Mouse (Mus musculus): ENCODE measurements at regions not wholly inside any gene's neighbourhood (a gene's known extent, or its start where the extent isn't known, plus 50 kb on each side); places are given as distances from the start of the nearest gene placed in this dataset.

GRCm38 (mm10) chr17:47118010-47118409 lies 107.7 kb upstream of the Ubr2 start:
- 82% methylated on average over 7 of the region's 7 CpGs for WGBS
- no peak overlapping the region for H3K9ac ChIP-seq
- no peaks in the 10 kb centered on the region for H3K9me3 ChIP-seq
- no peaks in the 10 kb centered on the region for H3K4me1 ChIP-seq
- ATAC-seq (ENCODE audit: low FRiP score) = no peak
- no peak overlapping the region for H3K4me3 ChIP-seq (replicated peaks)
- H3K27ac ChIP-seq = no peak overlapping the region
- no peak overlapping the region for H3K4me2 ChIP-seq
- no peaks in the 10 kb centered on the region for H3K27me3 ChIP-seq
- H3K36me3 ChIP-seq (replicated peaks) = no peaks in the 10 kb centered on the region

DNA sequence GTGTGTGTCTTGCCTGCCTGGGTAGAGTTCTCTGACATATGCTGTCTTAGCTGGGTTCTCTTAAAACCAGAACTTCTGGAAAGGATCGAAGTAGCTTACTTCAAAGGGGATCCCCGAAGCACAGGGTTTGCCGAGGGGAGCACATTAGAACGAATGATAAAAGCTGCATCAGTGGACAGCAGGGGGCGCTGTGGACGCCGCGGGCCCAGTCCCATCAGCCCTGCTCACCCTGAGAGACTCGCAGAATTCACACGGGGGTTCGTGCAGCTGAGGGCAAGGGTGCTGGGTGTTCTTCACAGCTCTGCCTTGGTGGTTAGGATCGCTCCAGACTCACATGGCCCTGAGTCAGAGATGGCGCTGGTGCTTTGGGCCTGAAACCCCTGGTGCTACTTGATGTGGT lies 105.4 kb upstream of the Ubr2 start:
- Histone ChIP-seq H3K27ac (no peak overlapping the region), H3K4me2 (no peak overlapping the region), H3K4me3 (replicated peaks) (no peak overlapping the region), H3K36me3 (replicated peaks) (no peaks in the 10 kb centered on the region), H3K27me3 (no peaks in the 10 kb centered on the region), H3K9ac (no peak overlapping the region), H3K9me3 (no peaks in the 10 kb centered on the region), H3K4me1 (no peaks in the 10 kb centered on the region)
- WGBS = 52% methylated on average over 13 of the region's 13 CpGs
- ATAC-seq (ENCODE audit: low FRiP score) = no peak

DNA sequence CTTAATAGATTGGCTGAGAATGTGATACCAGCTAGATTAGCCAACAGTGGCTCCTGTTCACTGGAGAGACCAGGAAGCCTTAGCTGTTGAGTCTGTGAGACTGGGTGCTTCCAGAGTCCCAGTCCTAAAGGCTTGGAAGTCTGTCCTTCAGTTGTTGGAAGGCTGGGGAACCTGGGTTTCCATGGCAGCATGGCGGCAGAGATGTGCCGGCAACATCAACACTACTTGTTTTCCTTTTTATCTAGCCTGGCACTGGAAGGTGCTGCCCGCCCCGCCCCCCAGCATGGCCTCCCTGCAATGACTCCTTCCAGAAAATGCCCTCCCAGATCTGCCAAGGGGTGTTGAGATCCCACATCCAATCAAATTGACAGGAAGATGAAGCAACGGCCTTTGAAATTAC lies 104.8 kb upstream of the Ubr2 start:
- Histone ChIP-seq H3K4me3 (replicated peaks) (no peak overlapping the region), H3K4me2 (no peak overlapping the region), H3K9me3 (no peaks in the 10 kb centered on the region), H3K27me3 (no peaks in the 10 kb centered on the region), H3K36me3 (replicated peaks) (no peaks in the 10 kb centered on the region), H3K4me1 (no peaks in the 10 kb centered on the region), H3K27ac (no peak overlapping the region), H3K9ac (no peak overlapping the region)
- ATAC-seq (ENCODE audit: low FRiP score) = no peak
- WGBS = 91% methylated on average over 5 of the region's 5 CpGs

DNA sequence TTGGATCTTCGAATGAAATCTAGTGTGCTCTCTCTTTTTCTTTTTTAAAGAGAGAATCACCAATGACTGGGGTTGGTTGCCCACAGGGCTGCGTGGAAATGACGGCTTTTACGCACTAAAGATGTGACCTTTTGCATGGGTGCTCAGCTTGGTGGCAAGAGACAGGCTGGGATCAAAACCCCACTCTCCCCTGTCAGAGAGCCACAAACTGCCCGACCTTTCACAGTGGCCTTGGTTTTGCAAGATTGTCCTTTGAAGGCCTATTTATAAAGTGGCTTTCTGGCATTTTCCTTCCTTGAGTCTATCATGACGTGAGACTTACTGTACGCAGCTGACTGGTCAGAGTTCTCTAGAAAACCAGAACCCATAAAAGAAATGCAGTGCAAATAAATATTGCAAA lies 104.4 kb upstream of the Ubr2 start:
- no peak for ATAC-seq (ENCODE audit: low FRiP score)
- H3K27ac ChIP-seq = no peak overlapping the region
- no peaks in the 10 kb centered on the region for H3K27me3 ChIP-seq
- WGBS = 87% methylated on average over 7 of the region's 7 CpGs
- H3K9ac ChIP-seq = no peak overlapping the region
- no peak overlapping the region for H3K4me3 ChIP-seq (replicated peaks)
- H3K4me1 ChIP-seq = no peaks in the 10 kb centered on the region
- H3K9me3 ChIP-seq = no peaks in the 10 kb centered on the region
- H3K36me3 ChIP-seq (replicated peaks) = no peaks in the 10 kb centered on the region
- no peak overlapping the region for H3K4me2 ChIP-seq

GRCm38 (mm10) chr17:47112556-47113225 lies 102.3 kb upstream of the Ubr2 start:
- WGBS = 92% methylated on average over 16 of the region's 16 CpGs

DNA sequence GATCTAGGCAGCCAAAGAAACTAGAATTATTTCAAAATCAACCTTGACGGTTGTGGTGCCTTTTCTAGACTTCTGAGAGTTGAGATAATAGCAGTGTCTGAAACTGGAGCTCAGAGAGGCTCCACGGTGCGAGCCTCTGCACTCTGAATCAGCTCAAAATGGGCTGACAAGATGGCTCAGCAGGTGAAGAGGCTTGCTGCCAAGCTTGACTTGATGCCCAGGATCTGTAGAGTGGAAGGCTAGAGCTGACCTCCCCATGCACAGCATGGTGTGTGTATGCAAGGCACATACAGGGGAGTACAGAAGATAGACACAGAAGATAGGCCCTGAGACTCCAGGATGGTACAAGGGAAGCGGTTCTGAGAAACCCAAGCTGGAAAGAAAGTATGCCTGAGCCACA lies 100.5 kb upstream of the Ubr2 start:
- Histone ChIP-seq H3K4me2 (no peak overlapping the region), H3K9ac (no peak overlapping the region), H3K4me3 (replicated peaks) (no peak overlapping the region), H3K9me3 (no peaks in the 10 kb centered on the region), H3K4me1 (no peaks in the 10 kb centered on the region), H3K27ac (no peak overlapping the region), H3K27me3 (no peaks in the 10 kb centered on the region), H3K36me3 (replicated peaks) (no peaks in the 10 kb centered on the region)
- 87% methylated on average over 4 of the region's 4 CpGs for WGBS
- no peak for ATAC-seq (ENCODE audit: low FRiP score)

More at GRCm38 (mm10) chr17:47112556-47113225, 102.3 kb upstream of the Ubr2 start:
- H3K4me3 ChIP-seq (replicated peaks) = no peak overlapping the region
- no peaks in the 10 kb centered on the region for H3K4me1 ChIP-seq
- no peak overlapping the region for H3K9ac ChIP-seq
- no peak overlapping the region for H3K4me2 ChIP-seq
- H3K27me3 ChIP-seq = no peaks in the 10 kb centered on the region
- no peaks in the 10 kb centered on the region for H3K9me3 ChIP-seq
- no peaks in the 10 kb centered on the region for H3K36me3 ChIP-seq (replicated peaks)
- no peak overlapping the region for H3K27ac ChIP-seq
- ATAC-seq (ENCODE audit: low FRiP score) = no peak

DNA sequence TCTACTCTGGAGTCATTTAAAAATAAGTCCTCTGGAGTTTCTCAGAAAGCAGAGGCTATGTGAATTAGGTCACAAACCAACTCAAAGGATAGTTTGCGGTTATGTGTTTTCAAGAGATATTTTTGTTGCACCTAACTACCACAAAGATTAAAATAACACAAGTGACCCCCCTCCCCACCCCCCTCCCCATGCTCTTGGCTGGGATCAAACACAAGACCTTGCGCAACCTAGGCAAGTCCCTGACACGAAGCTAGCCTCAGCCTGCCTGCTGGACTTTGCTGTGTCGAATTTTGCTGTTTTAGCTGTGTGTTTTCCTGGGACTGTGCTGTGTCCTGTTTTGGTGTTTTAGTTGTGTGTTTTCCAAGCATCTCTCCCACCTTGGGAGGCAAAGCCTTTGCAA lies 94.0 kb upstream of the Ubr2 start:
- Histone ChIP-seq H3K4me2 (no peak overlapping the region), H3K4me1 (no peaks in the 10 kb centered on the region), H3K27me3 (no peaks in the 10 kb centered on the region), H3K4me3 (replicated peaks) (no peak overlapping the region), H3K36me3 (replicated peaks) (no peaks in the 10 kb centered on the region), H3K9me3 (no peaks in the 10 kb centered on the region), H3K9ac (no peak overlapping the region), H3K27ac (no peak overlapping the region)
- ATAC-seq (ENCODE audit: low FRiP score) = no peak
- WGBS = 81% methylated on average over 4 of the region's 4 CpGs

DNA sequence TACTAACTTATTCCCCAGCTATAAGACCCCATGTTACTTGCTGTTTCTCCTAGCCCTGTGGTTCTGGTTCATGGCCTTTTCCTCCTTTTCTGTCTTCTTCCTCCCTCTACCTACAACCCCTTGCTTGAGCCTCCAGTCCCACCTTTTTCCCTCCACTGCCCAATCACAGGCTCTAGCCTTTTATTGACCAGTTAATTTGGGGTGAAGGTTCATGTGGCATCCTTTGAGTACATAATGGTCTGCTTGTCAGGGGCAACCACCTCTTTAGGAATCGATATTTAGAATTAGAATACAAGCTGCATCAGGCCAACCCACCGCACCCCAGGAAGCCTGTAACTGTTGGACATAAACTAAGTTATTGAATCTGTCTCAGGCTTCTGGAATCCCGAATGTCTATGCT lies 84.8 kb upstream of the Ubr2 start:
- Histone ChIP-seq H3K36me3 (replicated peaks) (no peaks in the 10 kb centered on the region), H3K4me1 (no peaks in the 10 kb centered on the region), H3K9ac (no peak overlapping the region), H3K27ac (no peak overlapping the region), H3K4me2 (no peak overlapping the region), H3K4me3 (replicated peaks) (no peak overlapping the region), H3K9me3 (peaks cover 2% of the 10 kb centered on the region), H3K27me3 (no peaks in the 10 kb centered on the region)
- no peak for ATAC-seq (ENCODE audit: low FRiP score)
- 92% methylated on average over 3 of the region's 3 CpGs for WGBS

- Histone ChIP-seq H3K4me3 (replicated peaks) (no peak overlapping the region), H3K9ac (no peak overlapping the region)
Measured at GRCm38 (mm10) chr17:47092076-47092475, 81.7 kb upstream of the Ubr2 start.

GRCm38 (mm10) chr17:47089769-47090168 lies 79.4 kb upstream of the Ubr2 start:
- peaks cover 9% of the 10 kb centered on the region for H3K9me3 ChIP-seq
- H3K4me3 ChIP-seq (replicated peaks) = no peak overlapping the region
- no peaks in the 10 kb centered on the region for H3K36me3 ChIP-seq (replicated peaks)
- H3K27me3 ChIP-seq = no peaks in the 10 kb centered on the region
- H3K4me2 ChIP-seq = no peak overlapping the region
- no peak overlapping the region for H3K9ac ChIP-seq
- no peak for ATAC-seq (ENCODE audit: low FRiP score)
- no peak overlapping the region for H3K27ac ChIP-seq
- no peaks in the 10 kb centered on the region for H3K4me1 ChIP-seq
- WGBS = 85% methylated on average over 3 of the region's 3 CpGs

More at GRCm38 (mm10) chr17:47092076-47092475, 81.7 kb upstream of the Ubr2 start:
- no peaks in the 10 kb centered on the region for H3K36me3 ChIP-seq (replicated peaks)
- no peak overlapping the region for H3K27ac ChIP-seq
- H3K4me2 ChIP-seq = no peak overlapping the region
- no peaks in the 10 kb centered on the region for H3K27me3 ChIP-seq
- 92% methylated on average over 9 of the region's 9 CpGs for WGBS
- no peaks in the 10 kb centered on the region for H3K4me1 ChIP-seq
- peaks cover 9% of the 10 kb centered on the region for H3K9me3 ChIP-seq
- ATAC-seq (ENCODE audit: low FRiP score) = no peak

- Histone ChIP-seq H3K27ac (no peak overlapping the region), H3K36me3 (replicated peaks) (no peaks in the 10 kb centered on the region), H3K9ac (no peak overlapping the region), H3K9me3 (no peaks in the 10 kb centered on the region), H3K27me3 (no peaks in the 10 kb centered on the region), H3K4me2 (no peak overlapping the region), H3K4me3 (replicated peaks) (no peak overlapping the region), H3K4me1 (no peaks in the 10 kb centered on the region)
- ATAC-seq (ENCODE audit: low FRiP score) = no peak
- WGBS = 92% methylated on average over 2 of the region's 2 CpGs
Measured at GRCm38 (mm10) chr17:47069206-47069605, 58.9 kb upstream of the Ubr2 start.

GRCm38 (mm10) chr17:47065307-47065901 lies 55.0 kb upstream of the Ubr2 start:
- Histone ChIP-seq H3K27ac (no peak overlapping the region), H3K4me1 (no peaks in the 10 kb centered on the region), H3K27me3 (no peaks in the 10 kb centered on the region), H3K9ac (no peak overlapping the region), H3K4me2 (no peak overlapping the region), H3K9me3 (no peaks in the 10 kb centered on the region), H3K4me3 (replicated peaks) (no peak overlapping the region), H3K36me3 (replicated peaks) (no peaks in the 10 kb centered on the region)
- no peak for ATAC-seq (ENCODE audit: low FRiP score)
- 85% methylated on average over 4 of the region's 4 CpGs for WGBS

DNA sequence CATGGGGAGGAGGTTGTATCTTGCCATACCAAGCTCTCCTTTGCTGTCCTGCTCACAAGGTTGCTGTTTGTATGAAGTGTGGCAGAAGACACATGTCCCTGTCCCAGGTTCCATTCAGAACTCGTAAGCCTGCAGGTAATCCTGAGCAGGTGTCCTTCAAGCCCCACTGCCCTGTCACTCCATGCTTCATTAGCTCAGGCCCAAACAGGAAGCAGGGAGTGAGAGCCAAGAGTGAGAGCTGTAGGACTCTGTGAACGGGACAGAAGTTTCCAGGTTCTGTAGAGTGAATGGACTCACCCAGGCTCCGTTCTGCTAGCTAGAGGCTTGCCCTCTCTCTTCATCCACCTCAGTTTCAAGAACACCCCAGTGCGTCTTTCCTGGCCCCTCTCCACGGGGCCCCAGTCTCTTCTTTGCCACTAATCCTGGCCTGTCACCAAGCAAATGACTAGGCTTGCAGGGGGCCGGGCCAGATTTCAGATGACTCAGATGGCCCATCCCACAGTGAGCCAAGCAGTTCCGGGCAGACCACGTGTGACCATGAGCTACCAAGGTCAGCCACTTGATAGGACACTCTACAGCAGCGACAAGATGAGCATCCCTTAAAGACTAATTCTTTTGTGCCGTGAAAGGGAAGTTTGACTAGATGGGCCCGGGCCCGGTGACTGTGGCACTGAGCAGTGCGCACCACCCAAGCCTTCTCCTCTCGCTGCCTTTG lies 54.4 kb upstream of the Ubr2 start:
- Histone ChIP-seq H3K9me3 (no peaks in the 10 kb centered on the region), H3K4me1 (no peaks in the 10 kb centered on the region), H3K4me3 (replicated peaks) (no peak overlapping the region), H3K9ac (no peak overlapping the region), H3K36me3 (replicated peaks) (no peaks in the 10 kb centered on the region), H3K4me2 (no peak overlapping the region), H3K27ac (no peak overlapping the region), H3K27me3 (no peaks in the 10 kb centered on the region)
- 80% methylated on average over 14 of the region's 14 CpGs for WGBS
- no peak for ATAC-seq (ENCODE audit: low FRiP score)
